Mouse (Mus musculus) inflammation-experienced regulatory T-cells, adult 6 months (primary cell): ENCODE measurements around the gene Maml2. TPM values are rescaled to one million over a fixed set of nuclear protein-coding genes. Genes with fewer than 3 reads are reported as not detected.

ENCODE experiments used
- ATAC-seq: one replicate; pipeline ENCODE4 v1.8.0; 2017
- polyA plus RNA-seq, 3 experiments: library from polyadenylated mRNA; unstranded; fragments of 100-300 nt; shearing (Covaris generic); gene quantifications; one replicate each; pipeline ENCODE4 v1.2.1; 2017

The Maml2 gene
- polyA plus RNA-seq, 3 experiments from 2014 or later, result 32.1 to 46.4 (median 45.1) TPM

DNA sequence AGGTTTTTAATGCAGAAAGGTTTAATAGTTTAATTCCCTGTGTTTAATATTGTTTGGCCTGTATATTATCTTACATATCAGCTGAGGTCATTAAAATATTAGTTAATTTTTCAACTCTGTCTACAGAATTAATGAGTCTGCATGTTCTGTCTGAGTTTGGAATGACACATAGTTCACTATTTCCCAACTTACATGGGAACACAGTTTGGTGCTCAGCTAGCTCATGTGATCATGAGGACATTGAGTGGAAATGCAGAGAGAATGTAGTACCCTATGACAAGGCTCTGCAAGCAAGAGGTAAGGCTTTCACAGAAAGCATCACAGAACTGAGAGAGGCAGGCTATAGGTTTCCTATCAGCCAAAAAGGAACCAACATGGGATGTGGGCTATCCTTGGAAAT, 197.8 kb downstream of the Maml2 start:
- ATAC-seq, result no peak

DNA sequence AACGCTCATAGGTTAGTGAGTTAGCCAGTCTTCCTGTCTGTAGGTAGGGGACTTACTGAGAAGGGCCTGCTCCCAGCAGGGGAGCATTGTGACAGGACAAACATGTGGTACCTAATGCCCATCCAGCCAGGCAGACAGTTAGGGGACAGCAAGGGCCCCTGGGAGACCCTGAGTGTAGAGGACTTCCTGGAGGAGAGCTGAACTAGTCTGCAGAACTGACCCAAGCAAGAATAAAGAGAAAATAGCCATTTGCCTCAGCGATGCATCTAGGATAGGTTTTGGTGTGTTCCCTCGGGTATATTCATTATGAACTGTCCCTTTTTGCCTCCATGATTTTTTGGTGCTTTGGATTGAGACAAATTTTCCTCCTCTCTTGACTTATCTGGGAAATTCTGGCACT, 199.3 kb downstream of the Maml2 start:
- ATAC-seq, result no peak

DNA sequence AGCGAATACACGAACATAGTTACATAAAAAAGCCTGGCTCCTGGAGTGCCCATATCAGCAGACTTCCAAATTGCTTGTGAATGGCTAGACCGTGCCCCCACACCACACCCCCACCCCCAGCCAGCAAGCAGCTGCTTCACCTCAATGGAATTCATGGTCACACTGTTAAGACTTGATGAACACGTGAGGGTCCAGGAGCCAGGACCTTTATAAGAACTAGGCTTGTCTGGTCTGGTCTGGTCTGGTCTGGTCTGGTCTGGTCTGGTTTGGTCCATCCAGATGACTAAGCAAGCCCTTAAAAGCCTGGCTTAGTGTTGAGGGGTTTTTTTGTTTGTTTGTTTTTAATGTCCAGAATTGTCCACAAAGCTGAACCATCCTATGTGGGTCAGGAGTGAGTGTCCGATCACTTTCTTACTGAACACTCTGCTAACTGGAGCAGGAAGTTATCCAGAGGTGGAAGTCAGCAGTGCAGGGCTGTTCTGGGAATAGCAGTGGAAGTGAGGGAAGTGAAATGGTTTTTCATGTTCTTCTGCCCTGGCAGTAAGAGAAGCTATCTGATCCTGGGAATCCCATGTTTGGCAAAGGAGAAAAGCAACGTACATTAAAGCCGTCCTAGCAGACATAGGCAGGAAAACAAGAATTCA, 200.1 kb downstream of the Maml2 start:
- ATAC-seq, result no peak

DNA sequence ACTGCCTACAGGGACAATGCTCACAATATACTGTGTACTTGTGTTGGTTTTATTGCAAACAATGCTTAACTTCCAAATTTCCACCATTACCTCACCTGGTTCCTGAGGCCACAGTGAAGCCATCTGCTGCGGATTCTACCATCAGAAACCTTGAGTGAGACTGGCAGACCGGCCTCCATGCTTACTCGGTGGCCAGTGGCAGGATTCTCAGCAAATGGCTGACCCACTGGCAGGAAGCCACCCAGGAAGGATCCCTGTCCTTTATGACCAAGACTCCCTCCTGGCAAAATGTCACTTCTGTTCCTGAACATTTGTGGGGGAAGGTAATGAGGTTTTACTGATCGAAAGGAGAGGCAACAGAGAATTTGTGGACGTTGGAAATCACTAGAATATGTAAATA, 202.3 kb downstream of the Maml2 start:
- no peak for ATAC-seq

DNA sequence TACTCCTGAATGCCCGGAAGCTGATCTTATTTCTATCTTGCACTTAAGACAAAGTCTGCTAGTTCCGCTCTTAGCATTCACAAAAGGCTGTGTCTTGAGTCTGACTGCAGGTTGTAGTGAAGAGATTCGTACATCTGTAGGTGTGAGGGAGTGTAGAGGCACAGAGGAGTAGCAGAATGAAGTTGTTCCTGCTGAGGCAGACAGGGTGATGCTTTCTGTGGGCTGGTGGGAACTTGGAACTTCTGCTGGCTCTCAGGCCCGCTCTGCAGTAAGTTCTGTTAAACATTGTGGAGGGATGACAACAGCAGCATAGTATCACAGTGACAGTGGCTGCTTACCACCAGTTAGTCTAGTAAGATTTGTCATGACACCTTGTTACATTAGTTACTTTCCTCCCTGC, 207.3 kb downstream of the Maml2 start:
- ATAC-seq, result no peak

DNA sequence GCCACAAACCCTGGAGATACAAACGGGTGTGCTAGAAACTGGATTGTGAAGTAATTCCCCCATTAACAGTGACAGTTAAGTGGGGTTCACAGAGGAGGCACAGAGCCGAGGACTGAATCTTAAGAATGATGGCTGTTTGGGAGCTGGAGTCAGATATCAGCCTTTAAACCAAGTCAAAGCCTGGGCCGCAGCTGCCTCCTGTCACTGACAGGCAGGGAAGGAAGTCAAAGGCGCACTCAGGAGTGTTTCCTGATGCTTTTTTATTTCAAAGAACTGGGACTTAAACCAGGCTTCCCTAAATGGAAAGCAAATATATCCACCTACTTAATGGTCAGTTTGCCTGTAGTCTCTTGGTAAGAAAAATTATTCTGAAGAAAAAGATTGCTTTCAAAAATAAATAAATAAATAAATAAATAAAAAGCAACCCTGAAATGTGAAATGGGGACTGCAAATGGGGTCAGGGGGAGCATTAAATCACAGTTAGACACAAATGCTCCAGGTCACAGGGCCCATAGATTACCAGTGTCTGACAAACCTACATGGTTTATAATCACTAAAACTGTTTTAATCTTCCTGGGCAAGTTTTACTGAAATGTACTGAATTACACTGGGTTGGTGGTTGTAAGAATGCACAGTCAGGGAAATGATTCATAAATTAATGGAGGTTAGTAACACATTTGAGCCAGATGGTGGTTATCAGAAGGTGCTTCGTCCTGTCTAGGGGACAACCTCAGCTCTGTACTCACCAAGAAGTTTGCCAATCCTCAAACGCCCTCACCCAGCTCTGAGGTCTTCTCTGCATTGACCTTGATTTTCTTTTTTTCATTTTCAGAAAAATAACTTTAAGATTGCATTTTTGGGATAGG, 209.4 kb downstream of the Maml2 start:
- no peak for ATAC-seq

DNA sequence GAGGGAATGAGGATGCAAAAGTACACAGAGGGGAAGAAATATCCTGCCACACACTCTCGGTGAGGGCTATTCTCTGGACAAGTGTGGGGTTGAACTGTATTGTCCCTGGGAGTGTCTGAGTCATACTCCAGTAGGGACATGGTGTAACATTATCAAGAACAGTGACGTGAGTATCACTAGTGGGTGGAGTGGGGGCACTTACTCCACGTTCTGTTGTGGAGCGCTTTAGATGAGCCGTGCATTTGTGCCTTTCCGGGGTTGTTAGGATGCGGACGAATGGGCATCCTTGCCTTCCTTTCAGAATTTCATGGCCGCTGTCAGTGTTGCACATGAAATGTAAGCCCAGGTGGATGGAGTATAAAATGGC, 210.0 kb downstream of the Maml2 start:
- no peak for ATAC-seq

DNA sequence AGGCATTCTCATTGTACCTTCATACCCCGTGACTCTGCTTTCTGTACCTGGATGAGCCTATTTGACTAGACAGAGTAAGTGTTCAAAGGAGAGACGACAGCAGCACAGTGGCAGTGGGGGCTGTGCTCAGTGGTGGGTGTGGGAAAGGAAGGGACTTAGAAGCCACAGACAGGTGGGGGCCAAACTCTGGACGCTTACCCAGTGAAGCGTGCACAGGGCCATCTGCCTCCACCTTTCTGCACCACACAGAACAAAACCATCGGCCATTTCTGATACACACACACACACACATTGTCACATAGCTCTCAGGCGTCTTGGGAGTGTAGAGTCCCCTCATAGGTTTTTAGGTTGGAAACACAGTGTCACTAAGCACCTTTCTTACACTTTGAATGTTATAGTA, 212.0 kb downstream of the Maml2 start:
- no peak for ATAC-seq

DNA sequence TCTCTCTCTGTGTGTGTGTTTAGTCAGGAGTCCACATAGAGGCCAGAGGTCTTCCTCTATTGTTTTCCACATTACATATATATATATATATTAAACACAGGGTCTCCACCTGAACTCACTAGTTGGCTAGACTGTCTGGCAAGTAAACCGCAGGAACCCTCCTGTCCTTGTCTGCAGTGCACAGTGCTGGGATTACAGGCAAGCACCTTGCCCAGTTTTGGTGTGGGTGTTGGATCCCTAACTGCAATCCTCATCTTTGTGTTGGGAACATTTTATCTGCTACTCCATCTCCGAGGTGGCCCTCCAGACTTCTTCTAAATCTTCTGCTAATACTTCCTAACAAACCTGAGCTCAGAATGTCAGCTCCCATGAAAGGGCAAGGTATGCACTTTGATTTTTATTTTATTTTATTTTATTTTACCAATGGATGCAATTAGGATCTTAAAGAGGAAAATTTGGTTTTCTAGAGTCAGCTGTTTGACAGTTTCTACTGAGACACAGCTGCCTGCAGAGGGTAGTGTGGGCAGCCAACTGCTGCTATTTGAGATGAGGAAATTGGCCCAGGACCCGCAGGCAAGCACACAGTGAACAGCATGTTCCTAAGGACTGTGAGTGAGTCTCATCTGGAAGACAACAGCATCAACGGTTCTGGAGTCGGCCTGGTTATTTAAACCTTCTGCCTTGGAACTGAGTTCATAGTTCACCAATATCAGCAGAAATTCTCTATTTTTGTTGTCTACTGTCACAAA, 213.0 kb downstream of the Maml2 start:
- ATAC-seq, result no peak

DNA sequence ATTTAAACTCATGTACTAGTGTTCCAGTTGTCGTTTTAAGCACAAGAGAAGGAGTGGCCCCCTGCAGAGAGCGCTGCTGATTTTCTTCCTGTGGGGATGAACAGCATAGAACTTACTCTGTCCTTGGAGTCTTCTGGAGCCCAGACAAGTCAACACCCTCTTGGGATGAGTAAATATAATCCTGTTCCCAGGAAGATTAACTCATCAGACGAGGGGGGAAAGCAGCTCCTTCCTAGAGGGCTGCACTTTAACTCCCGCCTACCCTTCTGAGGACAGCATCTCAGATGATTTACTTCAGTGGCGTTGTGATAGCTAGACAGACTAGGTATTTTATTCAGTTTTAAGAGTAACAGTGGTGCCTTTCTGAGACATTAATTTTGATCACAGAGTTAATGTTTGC, 215.4 kb downstream of the Maml2 start:
- no peak for ATAC-seq

DNA sequence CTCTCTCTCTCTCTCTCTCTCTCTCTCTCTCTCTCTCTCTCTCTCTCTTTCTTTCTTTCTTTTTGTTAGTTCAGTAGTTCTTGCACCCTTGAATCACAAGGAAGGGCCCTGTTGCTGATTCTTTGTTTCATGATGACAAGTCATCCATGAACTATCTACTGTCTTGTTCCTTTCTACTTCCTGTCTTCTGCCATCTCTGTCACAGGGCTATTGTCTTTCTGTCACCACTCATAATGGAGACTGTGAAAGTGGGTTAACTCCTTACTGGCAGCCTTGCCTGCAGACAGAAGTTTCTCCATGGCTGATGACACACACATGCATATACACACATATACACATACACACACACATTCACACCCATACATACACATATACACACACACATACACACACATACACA, 216.7 kb downstream of the Maml2 start:
- ATAC-seq, result peak; percentile 43

DNA sequence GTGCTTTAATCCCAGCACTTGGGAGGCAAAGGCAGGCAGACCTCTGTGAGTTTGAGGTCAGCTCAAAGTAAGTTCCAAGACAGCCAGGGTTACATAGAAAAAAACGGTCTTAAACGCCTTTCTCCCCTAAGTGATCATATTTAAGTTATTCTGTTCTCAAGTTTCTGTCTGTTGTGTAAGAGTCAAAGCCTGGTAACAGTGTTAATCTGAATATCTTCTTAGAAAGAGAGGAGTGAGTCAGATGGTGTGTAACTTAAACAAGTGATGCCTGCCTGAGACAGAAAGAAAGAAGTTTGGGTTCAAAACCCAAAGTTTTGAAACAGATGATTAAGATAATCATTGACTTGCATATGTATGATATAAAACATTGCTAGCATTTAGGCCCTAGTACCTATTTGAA, 218.2 kb downstream of the Maml2 start:
- no peak for ATAC-seq

DNA sequence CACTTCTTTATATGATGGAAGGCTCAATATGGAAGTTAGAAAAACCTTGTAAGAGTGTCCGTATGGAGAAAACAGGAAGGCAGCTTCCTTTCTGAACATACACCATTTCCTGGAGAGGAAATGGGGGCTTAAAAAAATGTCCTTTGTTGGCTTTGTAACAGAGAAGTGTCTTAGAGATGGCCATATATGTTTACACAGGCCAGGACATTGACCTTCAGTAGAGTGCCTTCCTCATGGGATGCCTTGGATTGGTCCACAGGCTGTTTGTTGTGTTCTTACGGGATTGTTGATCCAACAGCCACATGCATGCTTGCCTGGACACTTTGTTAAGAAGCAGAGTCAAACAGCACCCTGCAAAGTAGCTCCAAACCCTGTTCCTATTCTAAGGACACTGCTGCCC, 220.3 kb downstream of the Maml2 start:
- ATAC-seq, result no peak

DNA sequence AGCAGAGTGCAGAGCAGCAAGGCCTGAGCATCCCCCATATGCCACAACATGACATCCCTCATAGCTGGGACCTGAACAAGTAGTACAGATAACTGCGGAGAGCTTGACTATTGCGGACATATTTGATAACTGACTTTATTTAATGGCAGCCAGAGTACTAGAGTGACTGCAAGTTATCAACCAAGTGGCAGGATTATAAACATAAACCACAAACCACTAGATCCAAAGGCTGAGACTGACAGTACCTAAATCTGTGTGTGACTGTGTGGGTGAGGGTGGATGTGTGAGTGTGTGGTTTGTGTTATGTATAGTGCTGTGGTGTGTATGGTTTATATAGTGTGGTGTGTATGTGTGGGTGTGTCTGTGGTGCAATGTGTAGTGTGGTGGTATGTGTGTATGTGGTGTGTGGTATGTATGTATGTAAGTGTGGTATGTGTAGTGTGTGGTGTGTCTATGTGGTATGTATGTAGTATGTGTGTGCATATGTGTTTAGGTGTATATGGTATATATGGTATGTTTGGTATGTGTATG, 220.7 kb downstream of the Maml2 start:
- ATAC-seq, result no peak

DNA sequence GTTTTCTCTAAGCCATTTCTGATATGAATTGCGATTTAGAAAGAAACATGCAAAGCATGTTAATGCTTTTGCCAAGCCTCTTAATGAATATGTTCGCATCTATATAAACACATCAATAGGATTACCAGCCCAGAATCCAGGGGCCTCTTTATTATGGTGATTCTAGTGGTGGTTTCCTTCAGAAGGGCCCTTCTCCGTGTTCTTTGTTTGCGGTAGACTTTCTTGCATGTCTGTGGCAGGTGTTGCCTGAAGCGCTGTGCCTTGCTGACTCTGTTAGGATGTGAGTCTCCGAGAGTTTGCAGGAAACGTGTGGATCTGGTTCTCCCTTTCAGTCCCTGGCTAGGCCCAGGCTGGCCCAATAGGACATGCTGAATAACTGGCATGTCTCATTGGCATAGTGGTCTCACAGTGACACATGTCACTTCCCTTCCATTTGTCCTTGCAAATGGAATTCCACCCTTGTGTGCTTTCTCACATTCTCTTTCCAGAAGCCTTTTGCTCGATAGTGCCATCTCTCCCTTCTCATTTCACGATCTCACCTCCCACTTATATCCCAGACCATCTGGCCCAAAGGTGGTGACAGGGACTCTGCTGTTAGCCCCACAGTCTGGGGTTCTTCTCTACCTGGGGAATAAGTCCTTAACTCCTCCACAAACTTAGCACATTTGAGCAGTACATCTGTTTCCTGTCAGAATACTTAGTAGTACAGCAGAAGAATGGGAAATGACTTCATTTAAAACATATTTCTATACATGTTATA, 224.5 kb downstream of the Maml2 start:
- ATAC-seq, result no peak

DNA sequence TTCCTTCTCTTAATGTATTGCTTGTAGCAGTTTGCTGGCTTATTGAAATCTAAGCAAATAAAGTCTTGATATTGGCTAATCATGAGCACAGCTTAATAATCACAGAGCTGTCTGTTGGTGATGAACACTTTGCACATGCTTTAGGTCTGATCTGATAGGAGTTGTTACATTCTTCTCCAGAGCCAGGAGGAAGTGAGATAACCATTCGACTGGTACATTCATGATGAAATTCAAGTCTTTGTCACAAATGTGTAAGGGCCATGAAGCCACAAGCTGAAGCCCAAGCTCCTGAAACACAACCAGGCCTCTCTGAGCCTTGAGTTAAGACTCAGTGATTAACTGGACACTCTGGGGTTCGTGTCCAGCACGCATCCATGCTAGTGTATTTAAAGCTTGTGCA, 225.3 kb downstream of the Maml2 start:
- ATAC-seq, result no peak

DNA sequence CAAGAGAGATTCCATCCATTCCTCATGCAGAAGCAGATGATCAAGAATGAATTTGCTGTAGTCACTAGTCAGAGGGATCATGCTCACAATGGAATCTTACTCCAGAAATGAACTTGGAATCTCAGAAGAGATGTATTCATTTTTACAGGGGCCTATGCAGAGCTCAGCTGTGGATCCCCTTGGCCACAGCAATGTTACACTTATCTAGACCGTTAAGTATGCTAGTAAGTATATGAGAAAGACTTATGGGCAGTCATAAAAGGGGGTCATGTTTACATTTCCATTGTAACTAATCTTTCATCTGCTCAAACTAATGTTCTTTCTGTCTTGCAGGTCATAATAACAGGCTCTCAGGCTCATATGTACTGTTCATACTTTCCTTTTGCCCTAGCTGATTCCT, 227.3 kb downstream of the Maml2 start:
- ATAC-seq, result no peak

DNA sequence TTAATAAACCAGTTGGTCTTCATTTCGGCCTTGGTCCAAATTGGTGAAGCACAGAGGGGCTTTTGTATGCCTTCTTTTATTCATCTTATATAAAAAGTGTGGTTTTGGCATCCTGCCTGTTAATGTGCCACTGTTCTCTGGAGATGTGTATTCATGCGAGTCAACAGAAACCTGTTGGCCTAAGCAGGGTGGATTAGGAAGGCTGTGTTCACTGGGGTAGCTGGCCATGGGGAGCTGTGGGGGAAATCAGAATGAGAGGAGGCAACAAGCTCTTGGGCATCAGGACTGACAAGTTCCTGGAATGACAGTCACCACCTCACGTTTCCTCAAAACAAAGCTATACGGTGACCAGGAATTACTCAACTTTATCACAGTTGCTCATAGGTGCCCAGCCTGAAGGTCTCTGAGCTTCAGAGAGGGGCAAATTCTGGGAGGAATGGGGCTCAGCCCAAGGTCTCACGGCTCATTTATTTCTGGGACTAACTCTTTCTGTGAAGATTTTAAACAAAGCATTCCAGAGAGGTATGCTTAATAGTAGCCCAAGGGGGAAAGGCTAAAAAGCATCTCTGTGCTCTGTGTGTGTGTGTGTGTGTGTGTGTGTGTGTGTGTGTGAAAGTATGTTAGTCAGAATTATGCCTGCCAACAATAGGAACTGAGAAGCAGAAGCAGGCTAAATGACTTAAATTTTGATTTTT, 228.0 kb downstream of the Maml2 start:
- ATAC-seq, result no peak

DNA sequence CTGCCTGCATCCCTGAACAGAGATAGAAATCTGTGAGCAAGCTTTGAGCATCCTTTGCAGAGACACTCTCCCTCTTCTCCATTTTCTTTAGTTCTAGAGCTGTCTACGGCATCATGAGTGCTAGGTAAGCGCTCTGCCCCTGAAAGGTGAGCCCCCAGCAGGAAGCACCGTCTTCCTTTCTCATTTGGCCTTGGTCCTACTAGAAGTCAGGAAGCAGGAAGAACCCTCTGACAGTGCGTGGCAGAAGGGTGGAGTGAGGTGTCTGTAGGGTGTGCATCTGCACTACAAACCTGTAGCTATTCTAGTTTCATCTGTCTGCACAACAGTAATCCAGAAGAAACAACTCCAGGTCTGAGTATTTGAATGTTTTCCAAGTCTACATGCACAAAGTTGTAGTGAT, 232.8 kb downstream of the Maml2 start:
- no peak for ATAC-seq

DNA sequence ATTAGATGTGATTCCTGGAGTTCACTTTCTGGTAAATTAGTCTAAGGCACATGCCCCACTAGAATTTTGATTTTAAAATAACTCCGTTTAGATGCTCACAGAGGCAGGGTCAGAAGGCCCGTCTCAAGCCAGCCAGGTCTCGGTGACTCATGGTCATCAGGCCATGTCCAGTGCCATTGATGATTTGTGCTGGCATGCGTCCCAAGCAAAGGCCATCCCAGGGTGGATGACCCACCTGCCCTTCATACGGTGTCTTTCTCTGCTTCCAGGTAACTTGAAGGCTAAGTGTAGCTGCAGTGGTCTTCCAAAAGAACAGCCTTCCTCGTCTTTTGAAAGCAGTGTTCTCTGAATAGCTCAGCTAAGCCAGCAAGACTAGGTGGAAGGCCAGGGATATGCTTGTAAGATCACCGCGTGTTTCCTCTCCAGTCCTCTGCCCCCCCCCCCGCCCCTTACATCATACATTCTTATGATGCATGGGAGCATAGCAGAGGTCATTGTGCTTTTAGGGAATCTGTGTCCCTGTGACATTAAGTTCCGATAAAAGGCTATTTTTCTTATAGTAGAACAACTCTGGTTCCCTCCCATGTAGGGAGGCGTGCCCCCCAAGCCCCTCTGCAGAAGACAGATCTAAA, 235.4 kb downstream of the Maml2 start:
- ATAC-seq, result no peak

DNA sequence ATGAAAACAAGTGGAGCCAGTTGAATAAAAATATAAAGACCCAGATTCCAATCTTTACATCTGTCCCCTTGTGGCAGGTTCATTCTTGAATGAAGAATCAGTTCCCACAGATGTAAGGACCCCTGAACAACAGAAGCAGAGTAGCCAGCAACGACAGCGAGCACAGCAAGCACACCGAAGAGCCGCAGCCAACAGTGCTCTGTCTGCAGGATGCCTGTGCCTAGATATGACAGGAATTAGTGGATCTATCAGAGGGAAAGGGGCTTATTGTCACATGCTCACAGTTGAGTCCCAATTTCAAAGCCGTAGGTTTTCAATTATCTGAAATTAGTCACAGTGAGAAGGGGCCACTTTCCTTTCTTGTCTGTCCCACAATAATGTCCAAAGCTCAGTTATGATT, 238.0 kb downstream of the Maml2 start:
- no peak for ATAC-seq
